Mouse (Mus musculus) thymus, postnatal 14 days (tissue): ENCODE data around the gene Sh2d3c.

Experiments used
- DNase-seq: peaks from one replicate; pipeline ENCODE4 v3.0.0; 2021

Gene Sh2d3c

DNA sequence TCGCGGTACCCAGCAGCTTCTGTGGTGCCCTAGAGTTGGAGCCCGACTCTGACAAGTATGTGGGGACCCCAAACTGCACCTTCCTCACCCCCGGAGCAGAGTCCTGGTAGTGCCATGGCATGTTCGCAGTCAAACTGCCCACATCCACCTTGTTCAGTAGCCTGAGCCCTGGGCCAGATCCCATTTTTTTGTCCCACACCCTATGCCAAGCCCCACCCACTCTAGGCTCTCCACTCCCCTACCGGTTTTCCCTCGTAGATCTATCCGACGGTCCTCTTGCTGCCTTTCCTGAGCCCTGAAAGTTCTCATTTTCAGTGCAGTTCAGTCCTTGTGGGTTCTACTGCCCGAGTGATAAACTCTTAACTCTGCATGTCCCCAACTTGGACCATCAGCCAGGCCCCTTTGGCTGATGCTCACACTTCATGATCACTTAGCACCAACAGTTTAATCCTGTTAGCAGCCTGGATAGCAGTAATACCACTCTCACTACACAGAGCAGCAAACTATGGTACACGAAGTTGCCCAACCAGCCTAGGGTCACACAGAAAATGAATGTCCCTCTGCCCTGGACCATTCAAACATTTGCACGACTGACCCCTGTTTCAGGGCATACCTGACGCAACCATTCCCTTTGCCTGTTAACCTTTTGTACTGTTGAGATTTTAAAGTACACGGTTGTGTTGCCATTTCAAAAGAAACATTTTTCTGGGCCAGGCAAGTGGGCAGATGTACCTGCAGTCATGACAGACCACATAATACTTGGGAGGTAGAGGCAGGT lies 19.7 kb upstream of the Sh2d3c start:
- DNase-seq = no peak

DNA sequence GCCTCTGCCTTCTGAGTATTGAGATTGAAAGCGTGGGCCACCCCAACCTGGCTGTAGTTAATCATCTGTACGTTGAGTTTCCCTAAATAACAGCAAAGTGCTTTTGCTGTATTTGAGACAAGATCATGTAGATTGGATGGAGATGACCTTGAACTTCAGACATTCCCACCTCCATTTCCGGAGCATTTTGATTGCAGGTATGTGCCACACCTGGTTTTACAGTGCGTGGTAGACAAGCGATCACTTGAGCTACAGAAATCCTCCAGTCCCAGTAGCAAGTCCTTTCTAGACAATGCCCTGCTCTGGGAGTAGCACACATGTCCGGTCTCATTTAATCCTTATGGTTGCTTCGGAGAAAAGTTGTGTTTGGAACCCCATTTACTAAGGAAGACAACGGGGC lies 17.8 kb upstream of the Sh2d3c start:
- DNase-seq = no peak

DNA sequence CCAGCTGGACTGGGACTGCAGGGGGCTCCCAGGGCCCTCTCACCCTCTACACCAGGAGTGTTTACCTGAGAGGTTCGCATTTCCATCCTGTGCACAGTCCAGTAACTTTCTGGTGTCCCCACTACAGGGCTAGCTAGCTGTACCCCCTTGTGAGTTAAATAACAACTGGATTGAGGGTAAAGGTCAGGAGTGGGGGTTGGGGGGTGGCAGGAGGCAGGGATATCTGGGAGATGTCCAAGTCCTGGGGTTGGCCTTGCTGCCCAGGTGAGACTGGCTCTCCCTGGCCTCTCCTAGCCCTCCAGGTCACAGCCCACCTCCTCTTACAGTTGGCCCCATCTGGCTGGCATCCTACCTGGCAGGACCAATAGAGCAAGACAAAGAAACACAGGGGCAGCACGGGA lies 16.8 kb upstream of the Sh2d3c start, which contains the start of gene Fpgs:
Gene Fpgs (minus strand): TSS at position 125 of the 401 bp plus-strand sequence.
- no peak for DNase-seq

DNA sequence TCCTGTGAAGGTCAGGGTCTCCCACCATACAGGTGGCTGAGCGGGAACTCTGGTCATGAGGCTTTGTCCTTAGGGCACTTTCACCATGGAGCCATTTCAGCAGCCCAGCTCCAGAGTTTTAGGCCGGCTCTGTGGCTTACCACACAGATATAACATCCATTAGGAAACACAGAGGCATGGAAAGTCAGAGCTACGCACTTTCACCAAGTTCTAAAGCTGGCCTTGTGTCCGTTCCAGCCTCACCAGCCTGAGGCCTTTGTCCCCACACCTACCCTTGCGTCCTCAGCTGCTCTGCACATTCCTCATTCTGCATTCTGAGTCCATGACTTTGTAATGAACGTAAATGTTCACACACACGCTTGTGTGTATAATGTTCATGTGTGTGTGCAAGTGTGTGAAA lies 15.8 kb upstream of the Sh2d3c start:
- DNase-seq = no peak

DNA sequence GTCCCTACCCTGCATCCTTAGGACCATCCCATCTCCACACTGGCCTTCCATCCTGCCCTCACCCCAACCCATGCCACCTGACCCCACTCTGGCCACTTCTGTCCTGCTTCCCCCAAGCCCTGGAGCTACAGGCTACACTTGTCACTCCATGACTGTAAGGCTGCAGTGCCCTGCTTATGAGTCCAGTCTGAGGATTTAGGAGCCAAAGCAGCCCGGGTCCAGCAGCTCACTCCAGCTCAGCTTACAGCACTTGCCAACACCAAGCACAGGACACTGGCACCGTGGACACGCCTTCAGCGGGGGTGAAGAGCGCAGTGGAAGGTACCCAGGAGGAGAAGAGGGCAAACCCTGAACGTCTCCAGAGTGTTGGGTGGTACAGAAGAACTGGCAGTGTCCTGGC lies 13.9 kb upstream of the Sh2d3c start:
- no peak for DNase-seq

DNA sequence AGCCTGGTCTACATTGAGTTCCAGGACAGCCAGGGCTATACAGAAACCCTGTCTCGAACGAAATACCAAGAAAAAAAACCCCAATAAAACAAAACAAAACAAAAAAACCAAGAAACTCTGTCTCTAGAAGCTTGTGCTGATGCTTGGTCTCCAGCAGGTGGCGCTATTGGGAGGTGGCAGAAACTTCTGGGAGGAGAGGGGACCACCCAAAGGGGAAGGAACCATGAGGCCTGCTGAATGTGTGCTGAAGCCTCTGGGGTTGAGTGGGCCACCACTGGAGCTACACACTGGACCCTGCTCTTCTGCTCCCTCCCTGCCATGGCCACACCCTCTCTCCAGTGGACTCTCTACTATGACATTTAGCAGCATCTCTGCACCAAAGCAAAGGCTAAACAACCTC lies 12.2 kb upstream of the Sh2d3c start:
- DNase-seq = peak; percentile 81

DNA sequence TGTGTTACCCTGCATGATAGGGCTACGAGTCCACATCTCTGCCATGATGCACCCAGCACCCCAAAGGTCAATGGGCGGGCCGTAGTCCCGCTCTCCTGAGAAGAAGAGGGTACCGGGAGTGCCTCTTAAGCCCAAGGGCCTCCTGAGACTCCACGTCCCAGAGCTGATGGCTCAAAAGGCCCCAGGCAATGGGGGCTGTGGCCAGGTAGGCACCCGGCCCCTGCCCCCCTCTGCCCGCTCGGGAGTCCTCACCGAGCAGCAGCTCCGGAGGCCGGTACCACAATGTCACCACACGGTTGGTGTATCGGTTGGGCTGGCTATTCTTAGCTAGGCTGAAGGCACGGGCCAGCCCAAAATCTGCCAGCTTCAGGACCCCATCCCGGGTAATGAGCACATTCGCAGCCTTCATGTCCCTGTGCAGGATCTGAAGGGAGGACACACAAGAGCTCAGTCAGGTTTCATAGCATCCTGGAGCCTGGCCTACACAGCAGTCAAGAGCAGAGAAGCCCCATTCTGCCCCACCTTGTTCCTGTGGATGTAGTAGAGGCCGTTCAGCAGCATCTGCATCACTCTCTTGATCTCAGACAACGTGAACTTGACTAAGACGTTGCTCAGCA lies 11.2 kb upstream of the Sh2d3c start:
- DNase-seq = no peak

DNA sequence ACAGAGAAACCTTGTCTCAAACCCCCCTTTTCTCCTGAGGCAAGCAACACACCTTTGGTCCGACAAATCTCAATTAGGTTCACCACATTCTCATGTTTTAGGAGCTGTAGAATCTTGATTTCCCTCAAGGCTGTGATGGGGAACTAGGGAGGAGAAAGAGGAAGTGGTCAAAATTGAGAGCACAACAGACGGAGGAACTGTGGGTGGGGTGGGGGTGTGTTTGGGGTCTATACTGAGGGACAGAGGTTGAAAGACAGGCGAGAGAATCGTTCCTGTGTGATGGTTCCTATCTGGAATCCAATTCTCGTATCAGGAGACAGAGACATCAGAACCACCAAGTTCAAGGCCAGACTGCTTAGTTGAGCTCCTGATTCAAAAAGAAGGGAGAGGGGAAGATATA lies 10.4 kb upstream of the Sh2d3c start:
- DNase-seq = no peak

DNA sequence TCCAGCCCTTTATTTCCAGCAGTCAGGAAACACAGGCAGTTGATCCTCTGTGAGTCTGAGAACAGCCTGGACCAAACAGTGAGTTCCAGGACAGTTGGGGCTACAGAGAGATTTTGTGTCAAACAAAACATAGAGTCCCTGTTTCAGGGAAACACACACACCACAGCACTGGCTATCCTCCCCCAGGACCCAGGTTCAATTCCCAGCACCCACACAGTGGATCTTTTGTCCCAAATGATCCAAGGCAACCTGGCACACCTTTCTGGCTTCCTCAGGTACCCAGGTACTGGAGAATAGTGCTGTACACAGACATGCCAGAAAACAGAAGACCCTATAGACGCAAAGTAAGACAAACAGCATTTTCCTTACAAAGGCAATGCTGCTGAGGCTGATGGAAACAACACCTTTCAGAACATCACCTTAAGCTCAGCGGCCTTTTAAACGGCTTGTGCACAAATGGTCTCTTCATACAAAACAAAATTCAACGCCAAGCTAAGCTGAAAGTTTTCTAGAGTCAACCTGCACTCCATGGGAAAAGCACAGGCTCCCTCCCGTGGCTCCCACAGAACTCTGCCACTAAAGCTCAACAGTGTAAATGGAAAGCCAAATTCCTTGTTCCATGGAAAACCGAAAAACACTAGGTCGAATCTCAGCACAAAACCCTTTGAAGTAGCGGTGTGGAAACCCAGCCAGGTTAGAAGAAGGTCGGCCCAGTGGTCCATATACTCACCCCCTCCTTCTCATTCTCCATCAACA lies 9.4 kb upstream of the Sh2d3c start:
- no peak for DNase-seq

DNA sequence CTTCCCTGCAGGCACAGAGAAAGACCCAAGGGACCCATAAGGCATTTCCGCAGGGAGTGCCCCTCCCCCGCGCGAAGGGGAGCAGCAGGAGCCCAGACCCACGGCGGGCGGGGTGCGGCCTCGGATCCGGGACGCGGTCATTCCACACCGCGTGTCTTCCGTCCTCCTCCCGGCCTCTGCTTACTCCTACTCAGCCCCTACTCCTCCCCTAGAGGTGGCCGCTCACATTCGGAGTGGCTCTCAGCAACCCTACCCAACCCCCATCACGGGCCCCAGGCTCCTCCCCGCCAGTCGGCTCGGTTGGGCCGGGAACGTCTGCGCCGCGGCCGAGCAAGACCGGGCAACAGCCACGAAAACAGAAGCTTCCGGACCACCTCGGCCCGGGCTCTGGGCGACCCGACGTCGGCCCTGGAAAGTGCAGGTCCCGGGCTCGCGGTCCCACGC lies 8.7 kb upstream of the Sh2d3c start:
- DNase-seq = peak; percentile 77

DNA sequence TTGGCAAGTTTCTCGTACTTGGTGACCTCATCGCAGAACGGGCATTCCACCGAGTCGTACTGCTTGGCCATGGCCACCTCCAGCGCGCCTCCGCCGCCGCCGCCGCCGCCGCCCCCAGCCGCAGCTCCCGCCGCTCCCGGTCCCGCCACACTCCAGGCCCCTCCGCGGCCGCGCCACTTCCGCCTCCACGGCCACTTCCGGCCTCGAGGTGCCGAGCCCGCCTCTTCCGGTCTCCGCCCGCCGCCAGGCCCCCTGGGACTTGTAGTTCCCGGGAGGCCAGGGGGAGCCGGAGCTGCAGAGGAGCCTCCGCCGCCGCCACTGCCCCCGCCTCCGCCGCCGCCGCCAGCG lies 8.3 kb upstream of the Sh2d3c start:
- DNase-seq = peak; percentile 97

DNA sequence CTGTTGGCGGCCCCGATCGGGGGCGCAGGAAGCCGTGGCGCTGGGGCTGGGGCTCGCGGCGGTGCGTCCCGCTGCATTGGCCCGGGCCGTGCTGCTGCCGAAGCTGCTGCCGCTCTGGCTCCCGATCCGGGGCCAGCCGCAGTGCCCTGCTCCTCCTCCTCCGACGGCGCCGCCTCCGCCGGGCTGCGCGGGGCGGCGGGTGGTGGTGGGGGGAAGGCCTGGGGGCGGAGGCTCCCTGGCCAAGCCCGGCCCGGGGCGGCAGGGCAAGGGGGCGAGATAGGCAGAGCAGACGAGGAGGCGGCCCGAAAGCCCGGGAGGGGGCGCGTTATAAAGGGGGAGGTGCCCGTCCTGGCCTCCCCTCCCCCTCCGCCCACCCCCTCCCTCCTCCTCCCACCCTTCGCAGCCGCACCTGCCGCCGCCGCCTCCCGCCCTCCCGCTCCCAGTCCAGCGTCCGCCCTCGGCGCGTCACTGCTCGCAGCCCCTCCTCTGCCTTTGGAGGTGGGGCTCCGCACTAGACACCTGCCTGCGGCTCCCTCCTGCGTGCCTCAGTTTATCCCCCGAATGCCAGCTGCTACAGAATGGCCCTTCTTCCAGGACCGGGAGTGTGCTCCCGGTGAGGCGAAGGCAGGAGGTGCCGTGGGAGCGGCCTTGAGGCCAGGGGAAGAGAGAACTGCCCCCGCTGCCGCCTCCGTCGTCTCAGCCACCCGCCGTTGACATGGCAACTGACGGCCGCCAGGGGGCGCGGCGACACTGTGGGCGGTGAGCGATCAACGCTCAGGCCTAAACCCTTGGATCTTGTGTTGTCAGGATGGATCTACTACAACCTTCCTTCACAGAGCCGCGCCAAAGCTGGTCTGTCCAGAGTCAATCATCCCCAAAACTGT lies 7.7 kb upstream of the Sh2d3c start, which contains the start of gene Cdk9:
Gene Cdk9 (minus strand): TSS at position 143 of the 884 bp plus-strand sequence.
- peak; percentile 94 for DNase-seq

DNA sequence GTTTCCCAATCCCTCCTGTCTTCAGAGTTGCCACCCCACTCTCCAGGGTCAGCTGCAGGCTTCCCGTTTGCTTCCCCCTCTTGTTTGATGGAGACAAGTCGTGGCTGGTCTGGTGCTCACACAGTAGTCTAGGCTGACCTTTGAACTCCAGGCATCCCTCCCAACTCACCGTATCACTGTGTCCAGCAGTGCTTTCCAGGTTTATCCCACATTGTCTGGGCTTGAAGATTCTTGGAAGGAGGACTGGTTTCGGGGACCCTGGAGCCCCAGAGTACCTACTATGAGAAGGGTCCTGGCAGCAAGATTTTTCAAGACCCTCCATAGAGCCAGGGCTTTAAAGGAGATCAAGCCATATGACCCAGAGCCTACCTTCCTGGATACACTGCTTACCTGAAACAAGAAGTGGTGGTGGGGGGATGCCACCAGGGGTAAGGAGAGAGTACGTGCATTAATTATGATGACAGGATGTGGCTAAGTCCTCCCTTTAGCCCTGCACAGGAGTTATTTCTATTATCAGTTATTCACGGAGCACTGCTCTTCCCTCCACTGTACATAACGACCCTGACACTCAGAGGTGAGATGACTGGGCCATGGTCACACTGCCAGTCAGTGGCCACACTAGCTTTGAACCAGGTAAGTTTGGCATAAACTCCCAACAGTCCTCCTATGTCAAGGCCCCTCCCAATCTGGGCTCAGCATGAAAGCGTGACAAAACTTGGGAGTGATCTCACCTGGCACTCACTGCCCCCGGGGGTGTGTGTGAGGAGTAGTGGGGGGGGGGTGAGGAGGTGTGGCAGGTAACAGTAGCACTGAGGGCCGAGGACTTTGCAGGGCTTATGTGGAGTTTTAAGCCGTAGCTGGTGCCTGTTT lies 6.5 kb upstream of the Sh2d3c start:
- DNase-seq = peak; percentile 41

DNA sequence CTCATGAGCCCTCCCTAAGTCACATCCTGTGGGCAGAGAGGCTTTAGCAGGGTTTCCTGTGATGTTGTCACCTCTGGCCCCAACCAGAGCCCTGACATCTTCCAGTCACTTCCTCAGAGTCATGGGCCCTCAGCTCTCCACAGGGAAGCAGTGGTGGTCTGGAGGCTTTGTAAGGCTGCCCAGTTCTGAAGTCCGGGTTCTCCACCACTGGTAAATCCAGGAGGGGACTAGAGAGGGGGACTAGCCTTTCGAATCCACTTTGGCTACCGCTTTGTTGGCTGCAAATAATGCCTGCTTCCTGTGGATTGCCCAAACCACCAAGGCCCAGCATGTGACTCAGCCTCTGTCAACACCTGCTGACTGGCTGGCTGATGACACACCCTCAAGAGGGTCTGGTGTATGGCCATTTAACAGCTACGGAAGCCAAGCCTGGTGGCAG lies 5.8 kb upstream of the Sh2d3c start:
- no peak for DNase-seq

DNA sequence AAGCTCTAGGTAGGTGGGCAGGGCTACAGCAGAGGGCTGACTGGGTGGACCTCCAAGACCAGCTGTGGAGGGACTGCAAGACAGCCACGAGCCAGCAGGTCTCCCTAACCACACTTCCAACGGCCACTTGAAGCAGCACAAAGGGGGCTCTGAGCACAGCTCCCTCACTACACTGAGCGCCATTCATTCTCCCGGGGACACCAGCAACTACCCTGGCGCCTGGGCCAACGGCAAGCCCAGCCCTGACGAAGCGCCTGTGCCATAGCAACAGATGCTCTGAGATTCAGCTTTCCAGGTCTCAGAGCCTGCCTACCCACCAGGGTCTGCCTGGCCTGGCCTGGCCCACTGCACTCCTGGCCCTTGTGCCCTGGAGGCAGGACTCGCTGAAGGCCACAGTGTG lies 2.1 kb upstream of the Sh2d3c start:
- no peak for DNase-seq

DNA sequence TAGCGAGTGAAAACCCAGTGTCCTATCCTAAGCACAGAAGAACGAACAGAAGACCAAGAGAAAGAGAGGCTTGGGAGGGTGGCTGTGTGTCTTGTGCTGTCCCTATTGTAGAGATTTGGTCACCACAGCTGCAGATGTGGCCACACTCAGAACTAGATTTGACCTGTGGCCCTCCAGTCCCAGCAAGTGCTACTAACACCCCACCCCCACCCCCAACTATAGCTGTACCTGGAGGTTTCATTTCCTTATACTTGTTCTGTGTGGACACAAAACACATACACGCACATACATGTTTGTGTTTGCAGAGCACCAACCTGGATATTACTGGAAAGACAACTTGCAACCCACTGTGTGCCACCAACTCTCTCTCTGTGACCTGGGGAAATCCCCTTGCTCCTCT lies 802 bp upstream of the Sh2d3c start:
- DNase-seq = no peak

DNA sequence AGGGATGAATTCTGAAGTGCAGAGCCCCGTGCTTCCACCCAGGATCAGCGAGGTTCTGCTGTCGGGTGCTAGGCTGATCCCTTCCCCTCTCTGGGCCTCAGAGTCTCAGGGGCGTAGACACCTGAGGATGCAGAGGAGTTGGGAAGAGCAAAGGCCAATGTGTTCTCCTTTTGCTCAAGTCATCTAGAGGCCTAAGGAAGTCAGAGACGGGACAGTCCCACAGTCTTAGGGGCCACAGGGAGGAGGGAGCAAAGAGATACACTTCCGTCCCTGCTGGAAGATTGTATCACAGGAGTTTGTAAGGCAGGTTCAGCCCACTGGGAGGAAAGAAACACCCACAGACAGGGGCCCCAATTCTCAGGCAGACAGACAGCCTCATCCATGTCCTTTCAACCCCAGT lies 1.2 kb downstream of the Sh2d3c start:
- peak; percentile 60 for DNase-seq

DNA sequence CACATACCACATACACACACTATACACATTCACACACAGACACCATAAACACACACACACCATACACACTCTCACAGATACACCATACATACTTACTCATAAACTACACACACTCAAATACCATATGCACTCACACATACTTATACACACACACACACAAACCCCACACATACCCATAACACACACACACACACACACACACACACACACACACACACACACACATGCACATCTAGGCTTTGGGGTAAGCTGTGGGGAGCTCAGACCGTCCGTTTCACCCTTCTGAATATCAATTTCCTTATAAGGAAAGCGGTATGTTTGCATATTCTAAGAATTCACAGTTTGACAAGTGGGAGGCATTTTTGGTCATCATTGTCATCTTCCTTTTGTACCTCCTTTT lies 1.7 kb downstream of the Sh2d3c start:
- DNase-seq = no peak

DNA sequence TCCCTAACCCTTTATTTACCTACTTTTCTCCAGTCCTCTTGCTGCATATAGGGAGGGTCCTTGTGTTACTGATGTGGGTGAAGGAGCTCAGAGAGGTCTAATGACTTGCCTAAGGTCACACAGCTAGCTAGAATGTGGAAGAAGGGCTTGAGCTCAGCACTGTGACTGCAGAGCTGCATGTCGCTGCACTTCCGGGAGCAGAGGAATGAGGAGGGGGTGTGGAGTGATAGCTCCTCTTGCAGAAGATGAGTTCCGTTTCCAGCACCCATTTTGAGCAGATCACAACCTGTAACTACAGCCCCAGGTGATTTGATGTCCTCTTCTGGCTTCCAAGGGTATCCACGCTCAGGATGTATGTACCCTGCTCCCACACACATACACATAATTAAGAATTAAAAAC lies 3.3 kb downstream of the Sh2d3c start:
- no peak for DNase-seq

DNA sequence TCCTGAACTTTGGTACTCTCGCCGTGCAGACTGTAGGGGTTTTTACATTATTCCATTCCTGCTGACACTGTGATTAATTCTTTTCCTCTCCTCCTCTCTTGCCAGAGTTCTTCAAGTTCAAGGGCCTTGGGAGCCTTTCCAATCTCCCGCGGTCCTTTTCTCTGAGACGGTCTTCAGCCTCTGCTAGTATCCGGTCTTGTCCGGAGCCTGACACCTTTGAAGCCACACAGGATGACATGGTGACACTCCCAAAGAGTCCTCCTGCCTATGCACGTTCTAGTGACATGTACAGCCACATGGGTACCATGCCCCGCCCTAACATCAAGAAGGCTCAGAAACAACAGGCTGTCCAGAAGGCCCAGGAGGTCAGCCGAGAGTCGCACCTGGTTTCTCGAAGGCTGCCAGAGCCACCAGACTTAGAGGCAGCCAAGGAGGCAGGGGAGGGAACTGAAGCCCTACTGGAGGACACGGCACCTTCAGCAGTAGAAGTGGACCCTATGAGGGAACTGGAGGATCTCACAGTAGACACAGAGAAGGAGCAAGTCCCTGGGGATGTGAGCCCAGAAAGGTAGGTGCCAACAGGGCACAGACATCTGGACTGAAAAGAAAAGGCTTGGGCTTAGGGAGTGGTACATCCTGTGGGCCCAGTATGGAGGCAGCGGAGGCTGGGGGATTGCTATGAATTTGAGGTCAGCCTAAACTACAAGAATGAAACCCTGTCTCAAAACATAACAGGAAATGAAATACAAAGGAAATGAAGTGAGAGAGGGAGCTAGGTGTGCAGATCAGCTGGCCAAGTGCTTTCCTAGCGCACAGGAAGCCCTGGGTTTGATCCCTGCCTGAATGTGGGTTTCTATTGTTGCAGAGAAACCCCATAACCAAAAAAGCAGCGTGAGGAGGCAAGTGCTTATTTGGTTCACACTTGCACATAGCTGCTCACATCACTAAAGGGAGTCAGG lies 4.3 kb downstream of the Sh2d3c start:
- DNase-seq = peak; percentile 67

DNA sequence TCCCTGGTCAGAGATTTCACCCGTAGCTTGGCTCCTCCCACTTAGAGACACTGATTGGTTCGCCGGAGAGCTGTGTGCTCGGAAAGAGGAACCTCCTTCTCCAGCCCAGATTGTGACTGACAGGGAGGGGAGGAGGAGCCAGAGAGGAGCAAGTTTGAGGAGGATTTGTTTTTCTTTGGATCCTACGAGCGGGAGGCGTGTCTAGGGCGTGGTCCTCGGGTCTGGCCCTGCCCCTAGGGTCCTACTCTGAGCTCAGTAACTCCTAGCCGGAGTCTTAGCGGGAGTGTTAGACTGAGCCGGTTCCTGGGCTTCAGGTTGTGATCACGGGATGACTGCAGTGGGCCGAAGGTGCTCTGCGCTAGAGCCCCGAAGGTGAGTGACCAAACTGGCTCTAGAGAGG lies 6.6 kb downstream of the Sh2d3c start:
- peak; percentile 81 for DNase-seq
